Mouse (Mus musculus) kidney, adult 2 months (tissue): ENCODE results near the gene Ube2f.

Experiments
- CTCF ChIP-seq: fragments of 200-500 bp; conservative IDR thresholded peaks from 2 replicates; pipeline ENCODE4 v1.5.1; 2011; ENCODE audit warnings: low read depth, mild to moderate bottlenecking, control low read depth, low read length, moderate library complexity, mixed read lengths; ENCODE audit not compliant: insufficient read depth, insufficient read length
- POLR2A ChIP-seq: fragments of 200-500 bp; IDR thresholded peaks from one replicate; pipeline ENCODE4 v1.6.1; 2011; ENCODE audit warnings: low read depth, low read length, control low read depth

GRCm38 (mm10) chr1:91220322-91220672, 29.8 kb upstream of the Ube2f start:
- no peak for TF ChIP-seq CTCF
- no peak for TF ChIP-seq POLR2A
